Mouse (Mus musculus) hindbrain, embryonic 13.5 days (tissue): ENCODE results near the gene Eif2s2. TPM values are rescaled to one million over a fixed set of nuclear protein-coding genes. Genes with fewer than 3 reads are reported as not detected.
"Not testable (repeated sequence)": the region's sequence is repeated elsewhere in the genome, so short reads cannot be mapped to it uniquely, and the experiment has no call there.

Source experiments
- ATAC-seq: fragments of 200-750 bp; cut with Nextera tagmentation; 2 replicates; pipeline ENCODE4 v1.8.0; 2017; ENCODE audit warnings: moderate TSS enrichment; ENCODE audit not compliant: low FRiP score
- H3K27ac ChIP-seq: fragments of 300-500 bp; sonication (generic); 2 replicates; pipeline ENCODE4 v1.5.1; 2015; ENCODE audit warnings: inconsistent platforms, mild to moderate bottlenecking, moderate library complexity
- H3K27me3 ChIP-seq: fragments of 300-500 bp; sonication (generic); 2 replicates; pipeline ENCODE4 v1.6.1; 2015; ENCODE audit warnings: mild to moderate bottlenecking, inconsistent platforms
- H3K36me3 ChIP-seq: fragments of 300-500 bp; sonication (generic); 2 replicates; pipeline ENCODE4 v1.6.1; 2015; ENCODE audit warnings: mild to moderate bottlenecking, inconsistent platforms
- H3K4me1 ChIP-seq: fragments of 300-500 bp; sonication (generic); replicated peaks from 2 replicates; pipeline ENCODE4 v1.6.1; 2015; ENCODE audit warnings: inconsistent platforms
- H3K4me2 ChIP-seq: fragments of 300-500 bp; sonication (generic); 2 replicates; pipeline ENCODE4 v1.6.1; 2015; ENCODE audit warnings: inconsistent platforms, mild to moderate bottlenecking, moderate library complexity
- H3K4me3 ChIP-seq: fragments of 300-500 bp; sonication (generic); 2 replicates; pipeline ENCODE4 v1.5.1; 2015; ENCODE audit warnings: mild to moderate bottlenecking, inconsistent platforms
- H3K9ac ChIP-seq: fragments of 300-500 bp; sonication (generic); 2 replicates; pipeline ENCODE4 v1.6.1; 2015; ENCODE audit warnings: mild to moderate bottlenecking, inconsistent platforms
- H3K9me3 ChIP-seq: fragments of 300-500 bp; sonication (generic); 2 replicates; pipeline ENCODE4 v1.6.1; 2016; ENCODE audit warnings: inconsistent platforms
- WGBS: fragments of 180-500 bp; shearing (Covaris S2); methylation state at CpG from one replicate; pipeline ENCODE4 v1.1.7; 2015; 5-methylcytosine and 5-hydroxymethylcytosine counted together
- polyA plus RNA-seq: library from polyadenylated mRNA; unstranded; fragments of >200 nt; fragmentation: Nextera tagmentation; extraction: Ambion mirVana; gene quantifications from 2 replicates; pipeline ENCODE4 v1.2.1, GENCODE M21; 2015

Eif2s2 gene
- polyA plus RNA-seq, 1 experiment from 2014 or later = 87.3 TPM

- H3K4me3 ChIP-seq = no peak overlapping the region
- no peak overlapping the region for H3K27ac ChIP-seq
- no peak for ATAC-seq
- H3K9me3 ChIP-seq = no peaks in the 10 kb centered on the region
- no peaks in the 10 kb centered on the region for H3K36me3 ChIP-seq
- H3K9ac ChIP-seq = no peak overlapping the region
- H3K4me2 ChIP-seq = no peak overlapping the region
- H3K4me1 ChIP-seq = no peaks in the 10 kb centered on the region
- peaks cover 23% of the 10 kb centered on the region for H3K27me3 ChIP-seq
- 84% methylated on average over 13 of the region's 13 CpGs for WGBS
These were observed 25.3 kb upstream of the Eif2s2 start for GRCm38 (mm10) chr2:154917866-154918641.

- H3K36me3 ChIP-seq = no peaks in the 10 kb centered on the region
- no peak overlapping the region for H3K4me3 ChIP-seq
- no peak for ATAC-seq
- WGBS = 14% methylated on average over 2 of the region's 2 CpGs
- no peaks in the 10 kb centered on the region for H3K9me3 ChIP-seq
- H3K4me2 ChIP-seq = no peak overlapping the region
- no peak overlapping the region for H3K9ac ChIP-seq
- no peak overlapping the region for H3K27ac ChIP-seq
- peaks cover 19% of the 10 kb centered on the region for H3K27me3 ChIP-seq
- H3K4me1 ChIP-seq = no peaks in the 10 kb centered on the region
These were observed 23.8 kb upstream of the Eif2s2 start for GRCm38 (mm10) chr2:154916547-154916946.

GRCm38 (mm10) chr2:154915922-154916541 lies 23.3 kb upstream of the Eif2s2 start:
- peaks cover 16% of the 10 kb centered on the region for H3K27me3 ChIP-seq
- no peak overlapping the region for H3K4me2 ChIP-seq
- no peak overlapping the region for H3K4me3 ChIP-seq
- H3K27ac ChIP-seq = no peak overlapping the region
- H3K9ac ChIP-seq = no peak overlapping the region
- no peaks in the 10 kb centered on the region for H3K36me3 ChIP-seq
- no peaks in the 10 kb centered on the region for H3K4me1 ChIP-seq
- ATAC-seq = no peak
- 74% methylated on average over 12 of the region's 12 CpGs for WGBS
- no peaks in the 10 kb centered on the region for H3K9me3 ChIP-seq

GRCm38 (mm10) chr2:154909789-154910188 lies 17.1 kb upstream of the Eif2s2 start:
- WGBS = 81% methylated on average over 6 of the region's 6 CpGs
- no peaks in the 10 kb centered on the region for H3K36me3 ChIP-seq
- H3K27ac ChIP-seq = no peak overlapping the region
- H3K27me3 ChIP-seq = no peaks in the 10 kb centered on the region
- no peak overlapping the region for H3K4me3 ChIP-seq
- ATAC-seq = no peak
- H3K4me2 ChIP-seq = no peak overlapping the region
- no peaks in the 10 kb centered on the region for H3K4me1 ChIP-seq
- H3K9ac ChIP-seq = no peak overlapping the region
- no peaks in the 10 kb centered on the region for H3K9me3 ChIP-seq

GRCm38 (mm10) chr2:154908223-154908622 lies 15.5 kb upstream of the Eif2s2 start:
- not testable (repeated sequence) for H3K36me3 ChIP-seq, H3K4me3 ChIP-seq, H3K4me1 ChIP-seq, H3K9me3 ChIP-seq, ATAC-seq, H3K27ac ChIP-seq, H3K9ac ChIP-seq, H3K27me3 ChIP-seq, H3K4me2 ChIP-seq
- 43% methylated on average over 2 of the region's 2 CpGs for WGBS

GRCm38 (mm10) chr2:154905796-154906195 lies 13.1 kb upstream of the Eif2s2 start:
- ATAC-seq = no peak
- no peak overlapping the region for H3K4me3 ChIP-seq
- no peaks in the 10 kb centered on the region for H3K36me3 ChIP-seq
- H3K9me3 ChIP-seq = no peaks in the 10 kb centered on the region
- 58% methylated on average over 2 of the region's 2 CpGs for WGBS
- no peaks in the 10 kb centered on the region for H3K4me1 ChIP-seq
- no peak overlapping the region for H3K9ac ChIP-seq
- no peak overlapping the region for H3K4me2 ChIP-seq
- H3K27me3 ChIP-seq = no peaks in the 10 kb centered on the region
- H3K27ac ChIP-seq = no peak overlapping the region

- H3K36me3 ChIP-seq = no peaks in the 10 kb centered on the region
- no peak overlapping the region for H3K27ac ChIP-seq
- 98% methylated on average over 3 of the region's 3 CpGs for WGBS
- H3K27me3 ChIP-seq = no peaks in the 10 kb centered on the region
- ATAC-seq = no peak
- H3K4me3 ChIP-seq = no peak overlapping the region
- H3K9ac ChIP-seq = no peak overlapping the region
- no peaks in the 10 kb centered on the region for H3K4me1 ChIP-seq
- no peaks in the 10 kb centered on the region for H3K9me3 ChIP-seq
- H3K4me2 ChIP-seq = no peak overlapping the region
These were observed 9.4 kb upstream of the Eif2s2 start for GRCm38 (mm10) chr2:154902111-154902510.

- H3K4me3 ChIP-seq, H3K27me3 ChIP-seq, ATAC-seq, H3K4me2 ChIP-seq, H3K9ac ChIP-seq, H3K4me1 ChIP-seq, H3K36me3 ChIP-seq, H3K27ac ChIP-seq, H3K9me3 ChIP-seq: not testable (repeated sequence)
- 77% methylated on average over 4 of the region's 4 CpGs for WGBS
These were observed 6.7 kb upstream of the Eif2s2 start for GRCm38 (mm10) chr2:154899412-154899811.

- 90% methylated on average over 8 of the region's 8 CpGs for WGBS
- H3K4me3 ChIP-seq, ATAC-seq, H3K4me1 ChIP-seq, H3K27ac ChIP-seq, H3K9ac ChIP-seq, H3K36me3 ChIP-seq, H3K4me2 ChIP-seq, H3K27me3 ChIP-seq, H3K9me3 ChIP-seq: not testable (repeated sequence)
These were observed 6.3 kb upstream of the Eif2s2 start for GRCm38 (mm10) chr2:154899004-154899403.

- no peak overlapping the region for H3K9ac ChIP-seq
- H3K27me3 ChIP-seq = peaks cover 6% of the 10 kb centered on the region
- peak overlapping the region; percentile 94; the same call in 1 of the 2 replicates for H3K4me3 ChIP-seq
- no peak overlapping the region for H3K27ac ChIP-seq
- H3K36me3 ChIP-seq = no peaks in the 10 kb centered on the region
- H3K4me2 ChIP-seq = peak overlapping the region; percentile 64
- peaks cover 16% of the 10 kb centered on the region for H3K4me1 ChIP-seq
- no peak; the same call in 1 of the 2 replicates for ATAC-seq
- H3K9me3 ChIP-seq = no peaks in the 10 kb centered on the region
- 63% methylated on average over 4 of the region's 4 CpGs for WGBS
These were observed 813 bp upstream of the Eif2s2 start for GRCm38 (mm10) chr2:154893548-154893947.

GRCm38 (mm10) chr2:154893045-154893385 lies 280 bp upstream of the Eif2s2 start:
- H3K9me3 ChIP-seq = no peaks in the 10 kb centered on the region
- H3K9ac ChIP-seq = peak overlapping the region; percentile 55
- WGBS = 11% methylated on average over 12 of the region's 12 CpGs
- no peak; the same call in 1 of the 2 replicates for ATAC-seq
- no peak overlapping the region for H3K27ac ChIP-seq
- peaks cover 16% of the 10 kb centered on the region for H3K4me1 ChIP-seq
- peak overlapping the region; percentile 64 for H3K4me2 ChIP-seq
- peaks cover 6% of the 10 kb centered on the region for H3K27me3 ChIP-seq
- 0 out of 2 replicates have a peak, but pooled peaks cover under 1% of the 10 kb centered on the region for H3K36me3 ChIP-seq
- H3K4me3 ChIP-seq = peak overlapping the region; percentile 94

- Histone ChIP-seq H3K27ac (no peak overlapping the region), H3K9me3 (no peaks in the 10 kb centered on the region), H3K36me3 (peaks cover 10% of the 10 kb centered on the region), H3K9ac (peak overlapping the region; percentile 92), H3K27me3 (peaks cover 6% of the 10 kb centered on the region), H3K4me2 (peak overlapping the region; percentile 85), H3K4me3 (peak overlapping the region; percentile 94), H3K4me1 (peaks cover 16% of the 10 kb centered on the region)
- ATAC-seq = no peak
- WGBS = 22% methylated on average over 2 of the region's 2 CpGs
These were observed 1.1 kb downstream of the Eif2s2 start for GRCm38 (mm10) chr2:154891585-154891984.

GRCm38 (mm10) chr2:154876621-154877020 lies 16.1 kb downstream of the Eif2s2 start:
- Histone ChIP-seq H3K9me3 (no peaks in the 10 kb centered on the region), H3K4me3 (no peak overlapping the region), H3K36me3 (peaks cover 58% of the 10 kb centered on the region), H3K27me3 (no peaks in the 10 kb centered on the region), H3K9ac (no peak overlapping the region), H3K27ac (no peak overlapping the region), H3K4me2 (no peak overlapping the region), H3K4me1 (no peaks in the 10 kb centered on the region)
- WGBS = 90% methylated on average over 2 of the region's 2 CpGs
- ATAC-seq = no peak
